Mouse (Mus musculus) CH12.LX (cell line): ENCODE measurements around the gene Depp1. TPM values are rescaled to one million over a fixed set of nuclear protein-coding genes. Genes with fewer than 3 reads are reported as not detected.

Source experiments
- DNase-seq: peaks from one replicate; pipeline ENCODE4 v3.0.0-alpha.2; 2013; ENCODE audit errors: extremely low read depth
- H3K27ac ChIP-seq: 2 replicates; pipeline ENCODE4 v1.5.1; 2012; ENCODE audit warnings: low read depth, mild to moderate bottlenecking, control low read depth, moderate library complexity; ENCODE audit not compliant: insufficient read depth
- H3K27me3 ChIP-seq: replicated peaks from 2 replicates; pipeline ENCODE3; 2012; ENCODE audit warnings: inconsistent platforms
- H3K36me3 ChIP-seq, 2 experiments: replicated peaks in 1 of 2; 2 replicates each; pipeline versions ENCODE3 to v1.6.1; 2012; ENCODE audit warnings: inconsistent platforms in 1 of 2, low read length in 1 of 2, mild to moderate bottlenecking in 1 of 2, mixed read lengths in 1 of 2, moderate library complexity in 1 of 2; ENCODE audit not compliant: control insufficient read depth in 1 of 2, insufficient read depth in 1 of 2
- H3K4me1 ChIP-seq, 2 experiments: 2 replicates each; pipeline ENCODE4 v1.6.1; 2012; ENCODE audit warnings: inconsistent platforms in 1 of 2, moderate library complexity in 1 of 2; ENCODE audit not compliant: insufficient read depth in 2 of 2, control insufficient read depth in 1 of 2
- H3K4me2 ChIP-seq: 2 replicates; pipeline ENCODE4 v1.6.1; 2012; ENCODE audit warnings: low read depth, mild to moderate bottlenecking, control low read depth; ENCODE audit not compliant: poor library complexity, insufficient read depth, severe bottlenecking
- H3K4me3 ChIP-seq, 3 experiments: fragments of 150-350 bp in 1 of 3; sonication (generic) in 1 of 3; replicated peaks in 1 of 3; 2 replicates each; pipeline versions ENCODE3 to v1.5.1; 2011 to 2012; ENCODE audit warnings: low read depth in 2 of 3, low read length in 2 of 3, mild to moderate bottlenecking in 2 of 3, moderate library complexity in 2 of 3, control low read depth in 1 of 3, improper control_type of control experiment in 1 of 3, inconsistent platforms in 1 of 3, mixed read lengths in 1 of 3; ENCODE audit not compliant: poor library complexity in 1 of 3
- H3K79me2 ChIP-seq: replicated peaks from 2 replicates; pipeline ENCODE4 v1.6.1; 2012; ENCODE audit warnings: mild to moderate bottlenecking, moderate library complexity; ENCODE audit not compliant: control insufficient read depth, poor library complexity, insufficient read depth, severe bottlenecking; ENCODE audit errors: extremely low read depth
- H3K9ac ChIP-seq: 2 replicates; pipeline ENCODE4 v1.6.1; 2012; ENCODE audit warnings: low read depth, mild to moderate bottlenecking, control low read depth, moderate library complexity; ENCODE audit not compliant: insufficient read depth
- H3K9me3 ChIP-seq: replicated peaks from 2 replicates; pipeline ENCODE3; 2012; ENCODE audit warnings: low read length, inconsistent platforms, mixed read lengths
- BHLHE40 ChIP-seq: IDR thresholded peaks from 2 replicates; pipeline ENCODE4 v1.6.1; 2011; ENCODE audit warnings: mild to moderate bottlenecking, low read depth, low read length, improper control_type of control experiment
- CHD1 ChIP-seq: IDR thresholded peaks from 2 replicates; pipeline ENCODE4 v1.6.1; 2012; ENCODE audit warnings: low read depth, low read length, improper control_type of control experiment, inconsistent platforms
- CTCF ChIP-seq, 2 experiments: IDR thresholded peaks in 1 of 2; conservative IDR thresholded peaks in 1 of 2; 2 replicates each; pipeline ENCODE4 v1.5.1; 2011 to 2012; ENCODE audit warnings: low read depth in 2 of 2, low read length in 2 of 2, improper control_type of control experiment in 1 of 2, inconsistent platforms in 1 of 2, mild to moderate bottlenecking in 1 of 2, moderate library complexity in 1 of 2
- E2F4 ChIP-seq: IDR thresholded peaks from 2 replicates; pipeline ENCODE4 v1.6.1; 2011; ENCODE audit warnings: low read depth, low read length, improper control_type of control experiment; ENCODE audit not compliant: insufficient replicate concordance
- HCFC1 ChIP-seq: IDR thresholded peaks from 2 replicates; pipeline ENCODE4 v1.6.1; 2012; ENCODE audit warnings: low read depth, mild to moderate bottlenecking, inconsistent platforms, low read length, improper control_type of control experiment
- MAX ChIP-seq: IDR thresholded peaks from 2 replicates; pipeline ENCODE4 v1.6.1; 2011; ENCODE audit warnings: low read length, improper control_type of control experiment
- MAZ ChIP-seq: IDR thresholded peaks from 2 replicates; pipeline ENCODE4 v1.6.1; 2012; ENCODE audit warnings: low read depth, mild to moderate bottlenecking, inconsistent platforms, low read length, improper control_type of control experiment, moderate library complexity
- MEF2A ChIP-seq: IDR thresholded peaks from 2 replicates; pipeline ENCODE4 v1.6.1; 2014; ENCODE audit warnings: low read depth, mild to moderate bottlenecking, inconsistent platforms, low read length, improper control_type of control experiment, borderline replicate concordance
- NELFE ChIP-seq: IDR thresholded peaks from 2 replicates; pipeline ENCODE4 v1.6.1; 2011; ENCODE audit warnings: low read depth, low read length, improper control_type of control experiment
- NRF1 ChIP-seq: IDR thresholded peaks from 2 replicates; pipeline ENCODE4 v1.6.1; 2014; ENCODE audit warnings: low read depth, mild to moderate bottlenecking, inconsistent platforms, low read length, improper control_type of control experiment, moderate library complexity
- POLR2A ChIP-seq: IDR thresholded peaks from 2 replicates; pipeline ENCODE4 v1.6.1; 2011; ENCODE audit warnings: low read depth, mild to moderate bottlenecking, improper control_type of control experiment, low read length
- RAD21 ChIP-seq: IDR thresholded peaks from 2 replicates; pipeline ENCODE4 v1.6.1; 2011; ENCODE audit warnings: low read depth, mild to moderate bottlenecking, low read length, improper control_type of control experiment, moderate library complexity
- SIN3A ChIP-seq: IDR thresholded peaks from 2 replicates; pipeline ENCODE4 v1.6.1; 2012; ENCODE audit warnings: low read length, improper control_type of control experiment, inconsistent platforms
- TCF12 ChIP-seq: IDR thresholded peaks from 2 replicates; pipeline ENCODE4 v1.6.1; 2014; ENCODE audit warnings: low read depth, mild to moderate bottlenecking, inconsistent platforms, low read length, improper control_type of control experiment
- UBTF ChIP-seq: IDR thresholded peaks from 2 replicates; pipeline ENCODE4 v1.6.1; 2012; ENCODE audit warnings: low read depth, mild to moderate bottlenecking, inconsistent platforms, low read length, improper control_type of control experiment, moderate library complexity
- USF2 ChIP-seq: conservative IDR thresholded peaks from 2 replicates; pipeline ENCODE4 v1.6.1; 2011; ENCODE audit warnings: low read depth, low read length, improper control_type of control experiment
- ZKSCAN1 ChIP-seq: IDR thresholded peaks from 2 replicates; pipeline ENCODE4 v1.6.1; 2012; ENCODE audit warnings: low read depth, inconsistent platforms, low read length, improper control_type of control experiment, borderline replicate concordance
- ZNF384 ChIP-seq: IDR thresholded peaks from 2 replicates; pipeline ENCODE4 v1.6.1; 2012; ENCODE audit warnings: low read depth, low read length, improper control_type of control experiment, inconsistent platforms
- dilution Hi-C: fragments of 300-500 bp; cut with MboI; formaldehyde crosslinking; loops from 2 replicates; pipeline ENCODE4 v1.14.3; 2020; ENCODE audit warnings: low sequenced_read_pairs; ENCODE audit not compliant: extremely low pct_unique_long_range_greater_than_20kb, extremely low pct_ligation_motif_present
- in situ Hi-C: fragments of 300-500 bp; cut with MboI; formaldehyde crosslinking; loops from 3 replicates; pipeline ENCODE4 v1.14.3; 2019; ENCODE audit warnings: low sequenced_read_pairs, low pct_ligation_motif_present, low pct_unique_long_range_greater_than_20kb, mixed read lengths
- polyA plus RNA-seq: library from polyadenylated mRNA; unstranded; fragments of >175 nt; gene quantifications from 2 replicates; pipeline ENCODE4 v1.2.1, GENCODE M21; 2012; ENCODE audit warnings: low read depth; ENCODE audit not compliant: insufficient read length
- total RNA-seq, 2 experiments: library from RNA; depleted of rRNA; stranded (reverse); fragments of 300-350 nt in 1 of 2; fragments of >200 nt in 1 of 2; gene quantifications; 2 replicates each; pipeline ENCODE4 v1.2.3; 2012 to 2014

The Depp1 gene
- total and polyA plus RNA-seq, 3 experiments, result 0.13 to 0.47 TPM; not detected in 1

GRCm38 (mm10) chr6:116644335-116644734, 6.1 kb upstream of the Depp1 start:
- DNase-seq, result no peak
- in situ Hi-C loops (no loop called here), dilution Hi-C loops (no loop called here)
- H3K4me3 ChIP-seq, result no peak overlapping the region
- H3K36me3 ChIP-seq, result peaks cover 93 to 100% of the 10 kb centered on the region in 2 experiments
- H3K27ac ChIP-seq, result no peak overlapping the region
- H3K4me1 ChIP-seq, result no peaks in the 10 kb centered on the region
- TF ChIP-seq MEF2A, result no peak
- TF ChIP-seq CHD1, result no peak
- no peak for TF ChIP-seq UBTF
- no peak for TF ChIP-seq RAD21
- TF ChIP-seq MAX, result no peak
- no peak for TF ChIP-seq BHLHE40
- no peak for TF ChIP-seq ZNF384
- TF ChIP-seq POLR2A, result no peak
- no peak for TF ChIP-seq CTCF (conservative IDR thresholded peaks at IDR 0.05 in 1 of 2, IDR thresholded peaks at IDR 0.05 in 1 of 2; ENCODE audit: low read depth in 2 of 2, low read length in 2 of 2)
- H3K79me2 ChIP-seq, result no peaks in the 10 kb centered on the region
- H3K4me2 ChIP-seq, result no peak overlapping the region
- no peaks in the 10 kb centered on the region for H3K9me3 ChIP-seq
- no peaks in the 10 kb centered on the region for H3K27me3 ChIP-seq
- no peak overlapping the region for H3K9ac ChIP-seq

GRCm38 (mm10) chr6:116647763-116648162, 2.6 kb upstream of the Depp1 start:
- in situ Hi-C loops, result no loop called here
- DNase-seq, result no peak
- H3K9me3 ChIP-seq, result no peaks in the 10 kb centered on the region
- no peak overlapping the region for H3K4me3 ChIP-seq
- no peak overlapping the region for H3K4me2 ChIP-seq
- H3K27ac ChIP-seq, result no peak overlapping the region
- peaks cover 89 to 99% of the 10 kb centered on the region in 2 experiments for H3K36me3 ChIP-seq
- no peaks in the 10 kb centered on the region for H3K79me2 ChIP-seq
- TF ChIP-seq NELFE, result no peak
- no peak for TF ChIP-seq E2F4
- no peak for TF ChIP-seq ZNF384
- TF ChIP-seq CHD1, result no peak
- TF ChIP-seq BHLHE40, result no peak
- TF ChIP-seq RAD21, result no peak
- no peak for TF ChIP-seq ZKSCAN1
- TF ChIP-seq USF2, result no peak
- no peak for TF ChIP-seq MAX
- TF ChIP-seq SIN3A, result no peak
- no peak for TF ChIP-seq HCFC1
- TF ChIP-seq TCF12, result no peak
- TF ChIP-seq CTCF (conservative IDR thresholded peaks at IDR 0.05 in 1 of 2, IDR thresholded peaks at IDR 0.05 in 1 of 2; ENCODE audit: low read depth in 2 of 2, low read length in 2 of 2), result no peak
- no peak for TF ChIP-seq NRF1
- no peak for TF ChIP-seq POLR2A
- TF ChIP-seq MAZ, result no peak
- TF ChIP-seq, all 38 proteins: peak for 0
- H3K27me3 ChIP-seq, result no peaks in the 10 kb centered on the region
- H3K4me1 ChIP-seq, result no peaks in the 10 kb centered on the region
- dilution Hi-C loops, result no loop called here
- no peak overlapping the region for H3K9ac ChIP-seq
